7 mouse cellular contexts compared by ENCODE assay signal in the genomic region with DNA sequence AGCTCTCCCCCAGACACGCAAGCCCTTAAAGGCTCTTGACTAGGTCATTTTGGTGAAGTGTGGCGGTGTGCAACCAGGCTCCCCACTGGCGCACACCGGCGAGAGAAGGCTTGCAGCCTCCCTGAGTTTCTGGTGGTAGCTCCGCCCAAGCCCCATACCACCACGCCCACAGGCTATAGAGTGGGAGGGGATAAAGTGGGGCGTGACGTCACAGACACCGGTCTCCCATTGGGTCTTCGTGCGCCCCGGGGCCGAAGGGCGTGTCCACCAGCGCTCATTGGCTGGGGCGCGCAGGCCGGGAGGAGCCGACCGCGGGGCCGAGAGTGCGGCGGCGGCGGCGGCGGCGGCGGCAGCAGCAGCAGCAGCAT. TPM values are rescaled to one million over a fixed set of nuclear protein-coding genes. Genes with fewer than 3 reads are reported as not detected.
A peak's percentile ranks its signal among the peaks of the same experiment; 100 is the strongest.
DNase-seq lines count a peak whose midpoint lies in the region; ATAC-seq and TF ChIP-seq lines count a peak whose summit lies in the region.

TSS of gene Habp4 (plus strand) at position 277 of the 368 bp plus-strand sequence.

- under 1% methylated on average over 31 of the region's 31 CpGs for WGBS in embryonic facial prominence, embryonic 10.5 days
- under 1% methylated on average over 31 of the region's 31 CpGs for WGBS in intestine, postnatal 0 days
- WGBS in midbrain, embryonic 12.5 days: under 1% methylated on average over 15 of the region's 31 CpGs
- under 1% methylated on average over 25 of the region's 31 CpGs for WGBS in small intestine, adult 2 months

- peak; percentile 100 for ATAC-seq in intestine, postnatal 0 days
- peak; percentile 98 for ATAC-seq in midbrain, embryonic 12.5 days (ENCODE audit: low FRiP score, low read depth)

- H3K27ac ChIP-seq in embryonic facial prominence, embryonic 10.5 days (replicated peaks): peak within 1 kb of the TSS; percentile 87
- peak within 1 kb of the TSS; percentile 91 for H3K27ac ChIP-seq in intestine, postnatal 0 days (ENCODE audit: low read depth, low read length)
- peak within 1 kb of the TSS; percentile 88 for H3K27ac ChIP-seq in midbrain, embryonic 12.5 days (replicated peaks)
- peak within 1 kb of the TSS; percentile 38; the same call in 1 of the 2 replicates for H3K27ac ChIP-seq in small intestine, adult 2 months (ENCODE audit: insufficient read depth, low read depth, low read length)

- H3K9me3 ChIP-seq in embryonic facial prominence, embryonic 10.5 days: no peaks in the 10 kb centered on the region; the same call in 1 of the 2 replicates
- no peaks in the 10 kb centered on the region for H3K9me3 ChIP-seq in intestine, postnatal 0 days (ENCODE audit: control insufficient read depth)
- H3K9me3 ChIP-seq in midbrain, embryonic 12.5 days: no peaks in the 10 kb centered on the region

- H3K9ac ChIP-seq in intestine, postnatal 0 days (ENCODE audit: low read depth, low read length): peak within 1 kb of the TSS; percentile 79
- peak within 1 kb of the TSS; percentile 89 for H3K9ac ChIP-seq in midbrain, embryonic 12.5 days (replicated peaks)

- H3K27me3 ChIP-seq in embryonic facial prominence, embryonic 10.5 days (replicated peaks; ENCODE audit: low read depth, poor library complexity, severe bottlenecking): peaks cover 31% of the 10 kb centered on the region
- H3K27me3 ChIP-seq in intestine, postnatal 0 days (replicated peaks; ENCODE audit: control insufficient read depth, insufficient read depth, low read length): no peaks in the 10 kb centered on the region
- peaks cover 17% of the 10 kb centered on the region for H3K27me3 ChIP-seq in midbrain, embryonic 12.5 days
- H3K27me3 ChIP-seq in small intestine, adult 2 months (ENCODE audit: control insufficient read depth, insufficient read depth, low read length): no peaks in the 10 kb centered on the region

- peaks cover 24% of the 10 kb centered on the region for H3K4me1 ChIP-seq in embryonic facial prominence, embryonic 10.5 days
- 0 out of 2 replicates have a peak, but pooled peaks cover 6% of the 10 kb centered on the region for H3K4me1 ChIP-seq in intestine, postnatal 0 days (replicated peaks; ENCODE audit: control insufficient read depth, insufficient read depth, low read length)
- peaks cover 13% of the 10 kb centered on the region for H3K4me1 ChIP-seq in midbrain, embryonic 12.5 days
- H3K4me1 ChIP-seq in small intestine, adult 2 months (ENCODE audit: control insufficient read depth, insufficient read depth, insufficient read length, low read length): peaks cover 4% of the 10 kb centered on the region

- TF ChIP-seq CTCF in intestine, postnatal 0 days (IDR thresholded peaks at IDR 0.05; ENCODE audit: low read depth): no peak
- TF ChIP-seq CTCF in small intestine, adult 2 months (IDR thresholded peaks at IDR 0.05; ENCODE audit: extremely low read depth, insufficient read length, insufficient replicate concordance, low read depth, low read length): no peak

- H3K36me3 ChIP-seq in embryonic facial prominence, embryonic 10.5 days (replicated peaks): peaks cover 12% of the 10 kb centered on the region
- no peaks in the 10 kb centered on the region for H3K36me3 ChIP-seq in intestine, postnatal 0 days (ENCODE audit: control insufficient read depth, insufficient read depth)
- H3K36me3 ChIP-seq in midbrain, embryonic 12.5 days: no peaks in the 10 kb centered on the region
- H3K36me3 ChIP-seq in small intestine, adult 2 months (ENCODE audit: control insufficient read depth, insufficient read depth, low read length): no peaks in the 10 kb centered on the region

- intact Hi-C loops in left cerebral cortex, postnatal 4 days (cut with DNase I): loop anchor here (10.0 kb wide), 1 partner anchor 273 kb away; the partner anchor contains the start of gene Cdk20

- 0 out of 2 replicates have a peak, but pooled peaks have one; percentile 16 for TF ChIP-seq POLR2A in small intestine, adult 2 months (IDR thresholded peaks at IDR 0.05; ENCODE audit: low read depth, low read length)

- peak within 1 kb of the TSS; percentile 85 for H3K4me3 ChIP-seq in embryonic facial prominence, embryonic 10.5 days
- H3K4me3 ChIP-seq in intestine, postnatal 0 days (ENCODE audit: low read depth, low read length): peak within 1 kb of the TSS; percentile 83
- peak within 1 kb of the TSS; percentile 75 for H3K4me3 ChIP-seq in midbrain, embryonic 12.5 days
- H3K4me3 ChIP-seq in small intestine, adult 2 months (ENCODE audit: low read depth, low read length): peak within 1 kb of the TSS; percentile 87

- DNase-seq in adrenal gland, postnatal 10 days: peak; percentile 99
- peak; percentile 99 for DNase-seq in embryonic facial prominence, embryonic 10.5 days (ENCODE audit: low spot score)
- peak; percentile 71 for DNase-seq in gonadal fat pad, adult 2 months (ENCODE audit: low read depth)
- DNase-seq in left cerebral cortex, postnatal 4 days: peak; percentile 98

- peak within 1 kb of the TSS; percentile 99 for H3K4me2 ChIP-seq in intestine, postnatal 0 days (replicated peaks; ENCODE audit: low read depth)
- H3K4me2 ChIP-seq in midbrain, embryonic 12.5 days (replicated peaks): peak within 1 kb of the TSS; percentile 97

RNA-seq across cellular contexts. Expression of gene Habp4, which starts in this region (rescaled TPM):
- 10 to 100 TPM; 20.4 to 24.7 TPM for total RNA-seq in adrenal gland, postnatal 10 days (2021)
- polyA plus RNA-seq in embryonic facial prominence, embryonic 10.5 days (2016; fragmentation: Nextera tagmentation; extraction: Ambion mirVana): 17.4 and 19.5 TPM in 2 replicates
- 16.4 and 19.8 TPM in 2 replicates for polyA plus RNA-seq in gonadal fat pad, adult 2 months (2012; rRNA removed)
- polyA plus RNA-seq in intestine, postnatal 0 days (2015; fragmentation: Nextera tagmentation; extraction: Ambion mirVana): 11.8 and 12.7 TPM in 2 replicates
- 10 to 100 TPM; 51.5 to 54.6 TPM for total RNA-seq in left cerebral cortex, postnatal 4 days (2021)
- polyA plus RNA-seq in midbrain, embryonic 12.5 days (2016; fragmentation: Nextera tagmentation; extraction: Ambion mirVana): 26.8 and 28.4 TPM in 2 replicates
- polyA plus RNA-seq in small intestine, adult 2 months (2012; rRNA removed): 6.5 and 8.7 TPM in 2 replicates

Comparison
In these comparisons a context has a peak if more than half of its experiments do, and no peak if none do; other contexts are left out.
1. Peak in every context shown above with its lines: DNase-seq, ATAC-seq, H3K4me3 ChIP-seq and H3K27ac ChIP-seq.
2. H3K27ac ChIP-seq: peak in every context shown above with its lines; median percentile 91 in intestine, postnatal 0 days; 88 in midbrain, embryonic 12.5 days; 87 in embryonic facial prominence, embryonic 10.5 days; 38 in small intestine, adult 2 months.